Mouse (Mus musculus) small intestine, adult 2 months (tissue): ENCODE measurements around the gene Utp20. TPM values are rescaled to one million over a fixed set of nuclear protein-coding genes. Genes with fewer than 3 reads are reported as not detected.
"Not testable (repeated sequence)": the region's sequence is repeated elsewhere in the genome, so short reads cannot be mapped to it uniquely, and the experiment has no call there.

ENCODE experiments used
- H3K27ac ChIP-seq: fragments of 200-500 bp; 2 replicates; pipeline ENCODE4 v1.5.1; 2012; ENCODE audit warnings: low read depth, low read length, control low read depth, inconsistent platforms; ENCODE audit not compliant: insufficient read depth
- H3K27me3 ChIP-seq: fragments of 200-500 bp; 2 replicates; pipeline ENCODE4 v1.6.1; 2012; ENCODE audit warnings: mild to moderate bottlenecking, moderate library complexity, low read length, inconsistent platforms; ENCODE audit not compliant: control insufficient read depth, insufficient read depth
- H3K36me3 ChIP-seq: fragments of 200-500 bp; 2 replicates; pipeline ENCODE4 v1.6.1; 2012; ENCODE audit warnings: mild to moderate bottlenecking, low read length, control low read depth, inconsistent platforms; ENCODE audit not compliant: control insufficient read depth, insufficient read depth
- H3K4me1 ChIP-seq: fragments of 200-500 bp; 2 replicates; pipeline ENCODE4 v1.6.1; 2012; ENCODE audit warnings: low read length, inconsistent platforms, mixed read lengths; ENCODE audit not compliant: control insufficient read depth, insufficient read depth, insufficient read length
- H3K4me3 ChIP-seq: fragments of 200-500 bp; 2 replicates; pipeline ENCODE4 v1.5.1; 2012; ENCODE audit warnings: low read depth, mild to moderate bottlenecking, control low read depth, inconsistent platforms, low read length, moderate library complexity
- CTCF ChIP-seq: fragments of 200-500 bp; IDR thresholded peaks from 2 replicates; pipeline ENCODE4 v1.5.1; 2012; ENCODE audit warnings: low read depth, mild to moderate bottlenecking, control low read depth, inconsistent platforms, low read length, moderate library complexity, mixed read lengths; ENCODE audit not compliant: insufficient replicate concordance, insufficient read length; ENCODE audit errors: extremely low read depth
- POLR2A ChIP-seq: fragments of 200-500 bp; IDR thresholded peaks from 2 replicates; pipeline ENCODE4 v1.6.1; 2012; ENCODE audit warnings: low read depth, mild to moderate bottlenecking, control low read depth, inconsistent platforms, low read length, moderate library complexity
- WGBS: fragments of 180-500 bp; shearing (Covaris S2); methylation state at CpG from one replicate; pipeline ENCODE4 v1.1.7; 2018; 5-methylcytosine and 5-hydroxymethylcytosine counted together
- polyA plus RNA-seq: library from polyadenylated mRNA; depleted of rRNA; stranded (reverse); fragments of >200 nt; gene quantifications from 2 replicates; pipeline ENCODE4 v1.2.3, GENCODE M21; 2012

The Utp20 gene
- polyA plus RNA-seq, 1 experiment = 1.2 TPM

DNA sequence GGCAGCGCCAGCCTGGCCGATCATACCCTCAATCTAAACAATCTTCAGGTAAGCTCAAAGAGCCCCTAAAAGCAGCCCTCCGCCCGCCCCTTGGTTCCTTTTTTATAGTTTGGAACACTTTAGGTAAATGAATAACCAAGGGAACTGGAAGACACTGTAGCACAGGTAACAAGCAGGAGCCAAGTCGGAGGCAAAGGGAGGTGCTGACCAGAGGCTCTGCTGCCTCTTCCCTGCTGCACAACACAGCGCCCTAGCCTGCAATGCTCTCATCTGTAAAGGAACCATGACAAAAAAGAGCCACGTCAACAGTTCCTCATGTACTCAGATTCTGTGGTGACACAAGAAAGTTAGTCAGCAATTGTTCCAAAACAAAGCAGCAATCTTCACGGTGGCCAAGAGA is 32.0 kb downstream of the Utp20 start:
- 93% methylated on average over 8 of the region's 8 CpGs for WGBS
- H3K36me3 ChIP-seq = peaks cover 24% of the 10 kb centered on the region
- H3K27ac ChIP-seq = no peak overlapping the region
- no peak for TF ChIP-seq POLR2A
- TF ChIP-seq CTCF = no peak
- H3K4me3 ChIP-seq = no peak overlapping the region
- no peaks in the 10 kb centered on the region for H3K27me3 ChIP-seq
- peaks cover 5% of the 10 kb centered on the region; the same call in 1 of the 2 replicates for H3K4me1 ChIP-seq

DNA sequence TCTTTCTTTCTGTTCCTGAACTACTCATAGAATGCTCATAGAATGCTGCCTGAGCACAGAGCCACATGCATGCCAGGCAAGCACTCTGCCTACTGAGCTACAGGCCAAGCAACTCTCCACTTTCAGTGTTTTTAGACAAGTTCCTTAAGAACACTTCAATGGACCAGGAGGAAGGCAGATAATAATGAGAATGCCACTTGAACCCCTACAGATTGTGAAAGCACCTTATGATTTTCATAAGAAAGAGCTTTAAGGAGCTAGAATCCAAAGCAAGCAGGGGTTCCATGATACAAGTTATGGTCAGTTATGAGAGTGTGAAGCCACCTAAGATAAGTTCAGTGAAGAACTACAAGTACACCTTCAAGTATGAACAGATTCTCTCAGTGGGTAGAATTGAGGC is 32.9 kb downstream of the Utp20 start:
- peaks cover 26% of the 10 kb centered on the region for H3K36me3 ChIP-seq
- no peaks in the 10 kb centered on the region for H3K27me3 ChIP-seq
- H3K27ac ChIP-seq = no peak overlapping the region
- H3K4me1 ChIP-seq = peaks cover 5% of the 10 kb centered on the region; the same call in 1 of the 2 replicates
- no peak for TF ChIP-seq CTCF
- TF ChIP-seq POLR2A = no peak
- H3K4me3 ChIP-seq = no peak overlapping the region

DNA sequence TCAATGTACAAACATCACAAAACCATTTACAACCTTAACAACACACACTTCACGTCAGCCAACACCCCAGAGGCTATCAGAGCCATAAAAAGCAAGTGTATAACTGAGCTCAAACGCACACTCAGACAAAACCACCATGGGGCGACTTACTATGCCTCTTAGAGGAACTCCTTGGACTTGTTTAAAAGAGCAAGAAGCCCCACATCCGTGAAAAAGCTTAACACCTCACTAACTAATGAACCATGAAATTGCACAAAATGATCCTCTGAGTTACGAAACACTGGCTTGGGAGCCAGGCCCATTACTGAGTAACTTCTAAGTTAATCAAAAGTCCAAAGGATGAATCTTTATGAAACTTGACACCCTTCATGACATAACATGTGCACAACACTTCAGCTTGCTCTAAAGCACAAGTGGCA is 42.1 kb downstream of the Utp20 start:
- H3K27ac ChIP-seq = no peak overlapping the region
- TF ChIP-seq CTCF = no peak
- no peak for TF ChIP-seq POLR2A
- H3K4me3 ChIP-seq = no peak overlapping the region
- H3K4me1 ChIP-seq = no peaks in the 10 kb centered on the region
- no peaks in the 10 kb centered on the region for H3K27me3 ChIP-seq
- WGBS = 35% methylated on average over 5 of the region's 5 CpGs
- peaks cover 17% of the 10 kb centered on the region for H3K36me3 ChIP-seq

DNA sequence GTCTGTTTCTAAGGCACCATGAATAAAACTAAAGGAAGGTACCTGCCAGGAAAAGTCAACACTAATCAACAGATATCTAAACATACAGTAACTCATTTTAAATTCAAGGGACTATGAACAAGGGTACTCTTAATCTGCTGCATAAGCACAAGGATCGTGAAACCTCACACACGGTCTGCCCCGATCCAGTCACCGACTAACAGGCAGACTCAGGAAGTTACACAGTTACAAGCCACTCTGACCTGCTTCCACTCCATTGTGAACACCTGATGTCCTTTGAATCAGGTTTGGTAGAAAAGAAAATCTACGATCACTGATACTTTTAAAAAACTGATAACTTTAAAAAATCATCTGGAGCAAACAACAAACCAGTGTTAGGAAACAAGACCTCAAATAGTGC is 42.7 kb downstream of the Utp20 start:
- TF ChIP-seq CTCF = no peak
- TF ChIP-seq POLR2A = no peak
- Histone ChIP-seq H3K4me1 (no peaks in the 10 kb centered on the region), H3K27ac (no peak overlapping the region), H3K4me3 (no peak overlapping the region), H3K27me3 (no peaks in the 10 kb centered on the region), H3K36me3 (peaks cover 16% of the 10 kb centered on the region)
- WGBS = 89% methylated on average over 5 of the region's 5 CpGs

DNA sequence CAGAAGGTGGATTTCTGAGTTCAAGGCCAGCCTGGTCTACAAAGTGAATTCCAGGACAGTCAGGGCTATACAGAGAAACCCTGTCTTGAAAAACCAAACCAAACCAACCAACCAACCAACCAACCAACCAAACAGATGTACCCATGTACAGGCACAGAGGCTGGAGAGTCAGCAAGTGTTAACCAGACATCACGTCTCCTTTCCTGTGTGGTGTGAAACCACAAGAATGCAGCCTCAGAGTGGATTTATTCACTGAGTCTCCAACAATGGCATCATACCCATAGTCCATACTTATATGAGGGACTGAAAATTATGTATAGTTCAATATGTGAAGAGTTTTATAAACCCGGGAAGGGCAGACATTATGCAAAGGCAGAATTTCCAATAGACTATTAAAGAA is 43.5 kb downstream of the Utp20 start:
- 89% methylated on average over 2 of the region's 2 CpGs for WGBS

DNA sequence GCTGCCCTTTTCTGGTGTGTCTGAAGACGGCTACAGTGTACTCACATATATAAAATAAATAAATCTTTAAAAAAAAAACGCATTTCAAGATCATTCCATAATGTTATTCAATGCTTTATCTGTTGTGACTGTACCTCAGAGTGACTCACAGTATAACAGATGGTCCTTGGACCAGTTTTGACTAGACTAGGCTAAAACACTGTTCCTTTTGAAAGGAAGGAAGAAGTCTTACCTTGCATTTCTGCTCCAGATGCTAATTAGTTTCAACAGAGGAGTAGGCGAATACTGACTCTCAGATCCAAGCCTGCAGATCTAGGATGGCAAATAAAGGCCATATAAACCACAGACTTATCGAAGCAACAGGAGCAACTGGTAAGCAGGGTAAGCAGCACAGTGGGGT is 45.9 kb downstream of the Utp20 start:
- WGBS = 82% methylated on average over 4 of the region's 4 CpGs
- Histone ChIP-seq H3K4me3 (no peak overlapping the region), H3K27ac (no peak overlapping the region), H3K27me3 (no peaks in the 10 kb centered on the region), H3K4me1 (no peaks in the 10 kb centered on the region), H3K36me3 (peaks cover 13% of the 10 kb centered on the region)
- TF ChIP-seq CTCF = no peak
- no peak for TF ChIP-seq POLR2A

More for the DNA sequence above, 43.5 kb downstream of the Utp20 start:
- not testable (repeated sequence) for H3K4me1 ChIP-seq, H3K4me3 ChIP-seq, H3K27me3 ChIP-seq, H3K27ac ChIP-seq
- H3K36me3 ChIP-seq = peaks cover 13% of the 10 kb centered on the region

DNA sequence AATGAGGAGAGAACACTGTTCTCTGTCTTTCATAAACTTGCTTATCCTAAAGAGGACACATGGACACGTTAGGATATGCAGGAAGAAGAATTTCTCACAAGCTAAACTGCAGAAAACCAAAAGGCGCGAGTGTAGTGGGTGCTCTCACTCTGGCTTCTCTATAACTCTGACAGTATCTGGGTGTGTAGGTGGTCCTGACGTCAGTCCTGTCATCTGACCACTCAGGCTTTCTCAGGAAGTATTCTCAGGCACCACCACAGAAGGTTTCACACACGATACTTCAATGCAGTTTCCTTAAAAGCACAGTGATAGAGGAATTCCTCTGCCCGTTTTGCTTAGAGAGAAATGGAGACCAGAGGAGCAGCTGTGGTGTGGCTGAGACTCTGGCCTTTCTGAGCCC is 50.4 kb downstream of the Utp20 start:
- Histone ChIP-seq H3K36me3 (peaks cover 21% of the 10 kb centered on the region), H3K4me1 (no peaks in the 10 kb centered on the region), H3K4me3 (no peak overlapping the region), H3K27me3 (no peaks in the 10 kb centered on the region), H3K27ac (no peak overlapping the region)
- TF ChIP-seq POLR2A = no peak
- no peak for TF ChIP-seq CTCF
- 86% methylated on average over 6 of the region's 6 CpGs for WGBS

DNA sequence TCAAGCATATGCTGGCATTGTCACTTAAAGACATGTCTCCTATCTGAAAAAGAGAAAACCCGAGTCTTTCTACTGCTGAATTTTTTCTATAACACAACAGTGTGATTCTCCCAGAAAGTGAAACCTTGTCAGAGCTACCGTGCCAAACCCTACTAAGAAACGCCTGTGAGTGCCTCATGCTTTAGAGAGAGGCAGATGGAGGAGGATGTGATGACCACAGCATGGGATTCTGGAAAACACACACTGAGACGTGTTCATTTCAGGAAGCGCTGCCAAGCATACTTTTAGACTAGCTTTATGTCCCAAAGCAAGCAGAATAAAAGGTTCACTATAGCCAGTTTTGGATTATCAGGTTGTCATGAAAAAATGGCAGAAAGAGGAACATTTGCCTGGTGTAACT is 53.6 kb downstream of the Utp20 start:
- H3K4me3 ChIP-seq, H3K4me1 ChIP-seq, H3K27ac ChIP-seq, H3K27me3 ChIP-seq: not testable (repeated sequence)
- H3K36me3 ChIP-seq = peaks cover 39% of the 10 kb centered on the region
- 84% methylated on average over 5 of the region's 5 CpGs for WGBS
